Mouse (Mus musculus): Measurements from ENCODE around the gene Cfap46.

DNA sequence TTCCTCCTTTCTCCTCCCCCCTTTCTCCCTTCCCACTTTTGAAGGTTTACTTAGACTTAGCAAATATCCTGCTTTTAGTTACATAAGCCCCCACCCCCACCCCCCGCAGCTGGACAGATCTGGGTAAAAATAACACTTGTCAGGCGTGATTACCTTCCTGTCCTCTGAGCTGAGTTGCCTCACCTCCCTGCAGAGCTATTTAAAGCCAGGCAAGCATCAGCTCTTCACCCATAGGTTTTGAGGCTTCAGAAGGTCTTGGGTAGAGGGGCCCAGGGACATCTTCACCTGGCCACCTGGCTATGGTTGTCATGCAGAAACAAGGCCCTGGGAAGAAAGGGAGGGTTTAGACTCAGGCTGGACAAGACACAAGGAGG is 20.2 kb upstream of the Cfap46 start:
- TF ChIP-seq CTCF (IDR thresholded peaks at IDR 0.05; ENCODE audit: extremely low read depth, insufficient read length, insufficient replicate concordance, low read depth, low read length) (no peak), POLR2A (IDR thresholded peaks at IDR 0.05; ENCODE audit: low read depth, low read length) (no peak)
